Mouse (Mus musculus) megakaryocyte, embryonic 14.5 days (primary cell): ENCODE measurements around the gene Wwp2.

Experiments used
- FLI1 ChIP-seq: IDR thresholded peaks from 2 replicates; pipeline ENCODE4 v1.6.1; 2012; ENCODE audit warnings: low read length, inconsistent platforms, mixed read lengths
- GATA1 ChIP-seq: IDR thresholded peaks from 3 replicates; pipeline ENCODE4 v1.6.1; 2012; ENCODE audit warnings: mixed read lengths, low read length, inconsistent platforms, borderline replicate concordance

GRCm38 (mm10) chr8:107475613-107476012 lies 39.4 kb downstream of the Wwp2 start:
- TF ChIP-seq GATA1: no peak
- TF ChIP-seq FLI1: no peak
